Mouse (Mus musculus) olfactory bulb, adult 2 months (tissue): Measurements from ENCODE around the gene Olfr1291-ps1. TPM values are rescaled to one million over a fixed set of nuclear protein-coding genes. Genes with fewer than 3 reads are reported as not detected.

ENCODE experiments used
- H3K27ac ChIP-seq: fragments of 200-500 bp; 2 replicates; pipeline ENCODE4 v1.5.1; 2012; ENCODE audit warnings: low read depth, low read length; ENCODE audit not compliant: insufficient read depth
- H3K4me1 ChIP-seq: fragments of 200-500 bp; 2 replicates; pipeline ENCODE4 v1.6.1; 2012; ENCODE audit warnings: low read length; ENCODE audit not compliant: control insufficient read depth, insufficient read depth
- H3K4me3 ChIP-seq: fragments of 200-500 bp; 2 replicates; pipeline ENCODE4 v1.5.1; 2012; ENCODE audit warnings: mild to moderate bottlenecking, low read depth, low read length, moderate library complexity; ENCODE audit not compliant: insufficient read depth
- CTCF ChIP-seq: fragments of 200-500 bp; IDR thresholded peaks from 2 replicates; pipeline ENCODE4 v1.5.1; 2012; ENCODE audit warnings: low read depth, mild to moderate bottlenecking, low read length, moderate library complexity; ENCODE audit not compliant: insufficient read depth
- POLR2A ChIP-seq: fragments of 200-500 bp; IDR thresholded peaks from 2 replicates; pipeline ENCODE4 v1.6.1; 2012; ENCODE audit warnings: mild to moderate bottlenecking, low read depth, low read length, moderate library complexity; ENCODE audit not compliant: insufficient read depth
- WGBS: fragments of 180-500 bp; shearing (Covaris S2); methylation state at CpG from one replicate; pipeline ENCODE4 v1.1.7; 2018; 5-methylcytosine and 5-hydroxymethylcytosine counted together
- polyA plus RNA-seq: library from polyadenylated mRNA; stranded (reverse); fragments of >200 nt; gene quantifications from 2 replicates; pipeline ENCODE4 v1.2.4, GENCODE M21; 2012; ENCODE audit warnings: low replicate concordance; ENCODE audit not compliant: missing spikeins, insufficient read depth, insufficient read length

Gene Olfr1291-ps1
- polyA plus RNA-seq, result not detected in 2 replicates

DNA sequence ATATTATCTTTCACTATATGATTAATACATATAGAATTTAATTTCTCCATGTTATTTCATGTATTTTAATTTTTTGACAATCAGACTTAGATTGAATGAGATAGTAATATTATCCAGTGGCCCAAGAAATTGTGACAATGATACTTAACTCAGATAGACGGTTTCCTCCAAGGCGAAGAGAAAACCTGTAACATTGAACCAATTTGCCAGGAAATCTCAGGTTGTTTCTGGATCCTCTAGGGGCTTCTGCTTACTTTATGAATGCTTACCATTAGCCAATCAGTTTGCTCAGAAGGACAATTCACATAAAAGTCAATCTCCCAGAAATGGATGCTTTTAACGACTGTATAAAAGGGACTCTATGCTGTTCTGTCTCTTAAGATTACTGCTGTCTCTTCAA lies at the start of gene Olfr1291-ps1:
TSS of gene Olfr1291-ps1 (plus strand) at position 301 of the 400 bp plus-strand sequence.
- H3K4me3 ChIP-seq, result no peak within 1 kb of the TSS
- TF ChIP-seq CTCF, result no peak
- no peak for TF ChIP-seq POLR2A
- no peak within 1 kb of the TSS for H3K27ac ChIP-seq
- 93% methylated on average over 3 of the region's 3 CpGs for WGBS
- H3K4me1 ChIP-seq, result no peaks in the 10 kb centered on the region

DNA sequence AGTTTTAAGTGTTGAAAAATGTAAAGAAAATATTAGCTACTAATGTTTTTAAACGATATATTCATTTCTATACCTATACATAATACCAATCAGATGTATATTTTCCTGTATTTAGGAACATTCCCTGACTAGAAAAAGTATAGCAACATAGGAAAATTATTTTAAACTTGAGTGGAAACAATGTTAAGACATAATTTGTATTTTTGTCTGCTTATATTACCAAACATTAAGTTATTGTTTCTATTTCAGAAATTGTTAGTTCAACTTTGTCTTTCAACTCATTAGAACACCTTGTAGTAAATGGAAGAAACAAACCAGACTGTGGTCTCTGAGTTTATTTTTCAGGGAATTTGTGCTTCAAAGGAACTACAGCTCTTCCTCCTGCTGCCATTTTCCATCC lies 48.1 kb upstream of the Olfr1291-ps1 start, which contains the start of gene Olfr1287:
TSS of gene Olfr1287 (plus strand) at position 301 of the 400 bp plus-strand sequence.
- TF ChIP-seq POLR2A (no peak), CTCF (no peak)
- Histone ChIP-seq H3K4me3 (no peak within 1 kb of the TSS), H3K4me1 (no peaks in the 10 kb centered on the region), H3K27ac (no peak within 1 kb of the TSS)
- 68% methylated on average over 1 of the region's 1 CpGs for WGBS

DNA sequence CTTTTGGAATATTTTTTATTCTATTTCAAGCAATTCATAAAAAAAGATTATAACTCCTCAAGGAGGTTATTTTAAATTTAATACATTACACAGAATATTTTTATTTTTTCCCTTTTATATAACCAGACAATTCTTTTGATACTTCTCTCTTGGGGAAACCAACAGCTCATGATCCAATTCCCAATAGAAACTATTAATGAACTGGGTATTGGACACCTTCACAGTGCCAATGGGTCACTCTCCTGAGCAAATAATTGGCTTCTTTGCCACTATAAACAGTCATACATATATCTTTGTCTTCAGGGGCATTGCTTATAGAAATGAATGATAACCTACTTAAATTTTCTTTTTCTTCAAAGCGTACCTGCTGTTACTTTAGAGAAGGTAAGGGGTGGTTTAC lies 23.2 kb upstream of the Olfr1291-ps1 start, which contains the start of gene Olfr1288:
TSS of gene Olfr1288 (plus strand) at position 301 of the 400 bp plus-strand sequence.
- TF ChIP-seq POLR2A (no peak), CTCF (no peak)
- WGBS, result 98% methylated on average over 1 of the region's 1 CpGs
- no peak within 1 kb of the TSS for H3K27ac ChIP-seq
- H3K4me1 ChIP-seq, result no peaks in the 10 kb centered on the region
- no peak within 1 kb of the TSS for H3K4me3 ChIP-seq

DNA sequence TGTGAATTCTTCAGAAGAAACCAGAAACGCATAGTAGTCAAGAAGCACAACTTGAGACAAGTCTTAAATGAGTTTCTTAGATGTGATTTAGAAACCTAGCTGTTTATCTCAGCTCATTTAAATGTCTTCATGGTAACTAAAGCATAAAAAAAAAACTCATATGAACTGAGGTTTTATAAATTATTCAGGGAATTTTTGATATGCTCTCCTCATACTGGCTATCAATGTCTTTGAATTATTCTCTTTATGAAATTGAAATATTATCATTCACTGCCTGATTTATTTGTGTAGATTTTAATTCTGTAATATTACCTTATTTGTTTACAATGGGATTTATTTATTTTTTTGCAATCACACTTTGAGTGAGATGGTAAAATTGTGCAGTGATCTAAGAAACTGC lies 16.5 kb upstream of the Olfr1291-ps1 start, which contains the start of gene Olfr1289:
TSS of gene Olfr1289 (plus strand) at position 301 of the 400 bp plus-strand sequence.
- no peaks in the 10 kb centered on the region for H3K4me1 ChIP-seq
- WGBS, result 80% methylated on average over 1 of the region's 1 CpGs
- no peak within 1 kb of the TSS for H3K4me3 ChIP-seq
- no peak within 1 kb of the TSS for H3K27ac ChIP-seq
- no peak for TF ChIP-seq POLR2A
- no peak for TF ChIP-seq CTCF

DNA sequence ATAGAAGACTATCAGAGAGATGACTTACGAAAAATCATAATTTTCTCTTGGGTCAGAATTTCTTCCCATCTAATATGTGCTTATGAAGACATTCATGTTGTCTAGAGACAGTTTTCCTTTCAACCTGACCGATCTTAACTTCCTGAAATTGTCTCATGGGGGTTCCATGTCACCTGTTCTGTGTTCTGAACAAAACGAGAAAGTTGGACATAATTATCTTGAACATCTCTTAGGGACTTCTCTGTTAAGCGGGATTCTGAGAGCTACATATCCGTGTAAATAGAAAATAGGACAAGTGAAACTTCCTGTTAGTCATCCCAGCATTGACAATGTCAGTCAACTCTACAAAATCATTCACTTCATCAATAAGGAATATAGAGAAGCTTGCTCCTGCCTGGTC lies 3.3 kb upstream of the Olfr1291-ps1 start, which contains the start of gene Olfr1290:
TSS of gene Olfr1290 (minus strand) at position 101 of the 400 bp plus-strand sequence.
- Histone ChIP-seq H3K4me1 (no peaks in the 10 kb centered on the region), H3K27ac (no peak within 1 kb of the TSS), H3K4me3 (no peak within 1 kb of the TSS)
- 81% methylated on average over 5 of the region's 5 CpGs for WGBS
- no peak for TF ChIP-seq POLR2A
- TF ChIP-seq CTCF, result no peak

DNA sequence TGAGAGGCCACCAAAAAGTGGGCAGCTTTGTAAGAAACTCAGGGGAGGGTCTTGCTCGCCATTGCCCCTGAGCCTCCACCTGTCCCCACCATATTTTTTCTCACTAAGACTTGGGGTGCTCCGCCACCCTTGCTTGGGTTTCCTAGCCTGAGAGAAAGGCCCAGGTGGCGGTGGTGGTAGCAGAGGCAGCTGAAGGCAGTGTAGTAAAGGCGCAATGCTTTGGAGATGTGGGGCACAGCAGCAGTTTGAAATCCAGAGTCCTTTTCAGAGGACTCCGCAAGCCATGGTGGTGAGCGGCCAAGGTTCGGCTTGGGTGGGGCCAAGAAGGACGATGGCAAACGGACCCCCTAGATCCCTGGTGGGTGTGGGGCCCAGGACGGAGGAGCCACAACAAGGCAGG lies 20.5 kb downstream of the Olfr1291-ps1 start:
- H3K27ac ChIP-seq, result no peak overlapping the region
- H3K4me3 ChIP-seq, result no peak overlapping the region
- no peaks in the 10 kb centered on the region for H3K4me1 ChIP-seq
- TF ChIP-seq CTCF, result no peak
- no peak for TF ChIP-seq POLR2A
- WGBS, result 89% methylated on average over 10 of the region's 10 CpGs

DNA sequence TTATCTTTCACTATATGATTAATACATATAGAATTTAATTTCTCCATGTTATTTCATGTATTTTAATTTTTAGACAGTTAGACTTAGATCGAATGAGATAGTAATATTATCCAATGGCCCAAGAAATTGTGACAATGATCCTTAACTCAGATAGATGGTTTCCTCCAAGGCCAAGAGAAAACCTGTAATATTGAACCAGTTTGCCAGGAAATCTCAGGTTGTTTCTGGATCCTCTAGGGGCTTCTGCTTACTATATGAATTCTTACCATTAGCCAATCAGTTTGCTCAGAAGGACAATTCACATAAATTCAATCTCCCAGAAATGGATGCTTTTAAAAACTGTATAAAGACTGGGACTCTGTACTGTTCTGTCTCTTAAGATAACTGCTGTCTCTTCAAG lies 27.9 kb downstream of the Olfr1291-ps1 start, which contains the start of gene Olfr1293-ps:
TSS of gene Olfr1293-ps (plus strand) at position 301 of the 400 bp plus-strand sequence.
- 88% methylated on average over 1 of the region's 1 CpGs for WGBS
- no peak for TF ChIP-seq CTCF
- TF ChIP-seq POLR2A, result no peak
- no peaks in the 10 kb centered on the region for H3K4me1 ChIP-seq
- H3K4me3 ChIP-seq, result no peak within 1 kb of the TSS
- no peak within 1 kb of the TSS for H3K27ac ChIP-seq

DNA sequence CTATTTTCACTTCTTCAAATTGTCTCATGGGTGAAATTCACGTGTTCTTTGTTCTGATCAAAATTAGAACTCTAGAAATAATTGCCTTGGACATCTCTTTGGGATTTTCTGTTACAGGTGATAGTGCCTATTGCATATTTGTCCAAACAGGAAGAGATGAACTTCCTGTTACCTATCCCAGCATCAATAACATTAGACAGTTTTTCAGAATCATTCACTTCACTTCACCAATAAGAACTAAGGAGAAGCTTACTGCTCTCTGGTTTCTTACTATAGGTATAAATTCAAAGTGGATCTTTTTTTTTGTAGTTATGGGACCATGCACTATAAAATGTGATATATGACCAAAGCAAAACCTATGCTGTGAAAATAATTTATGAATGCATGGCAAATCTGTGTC lies 43.2 kb downstream of the Olfr1291-ps1 start, which contains the start of gene Olfr1294:
TSS of gene Olfr1294 (minus strand) at position 101 of the 400 bp plus-strand sequence.
- Histone ChIP-seq H3K4me1 (no peaks in the 10 kb centered on the region), H3K4me3 (no peak within 1 kb of the TSS), H3K27ac (no peak within 1 kb of the TSS)
- TF ChIP-seq CTCF, result no peak
- no peak for TF ChIP-seq POLR2A
- 51% methylated on average over 1 of the region's 1 CpGs for WGBS

Other genes with a start within 250 kb of the Olfr1291-ps1 start
- not detected in 2 replicates for gene Olfr1276, start 242.7 kb upstream of the Olfr1291-ps1 start, polyA plus RNA-seq
- not detected in 2 replicates for gene Olfr1277, start 223.1 kb upstream of the Olfr1291-ps1 start, polyA plus RNA-seq
- gene Olfr1278, start 207.0 kb upstream of the Olfr1291-ps1 start, polyA plus RNA-seq, result not detected in 2 replicates
- gene Olfr1279, start 196.5 kb upstream of the Olfr1291-ps1 start, polyA plus RNA-seq, result not detected in 2 replicates
- not detected in 2 replicates for gene Olfr1280, start 183.2 kb upstream of the Olfr1291-ps1 start, polyA plus RNA-seq
- not detected in 2 replicates for gene Olfr1281, start 170.7 kb upstream of the Olfr1291-ps1 start, polyA plus RNA-seq
- not detected in 2 replicates for gene Olfr1282, start 161.1 kb upstream of the Olfr1291-ps1 start, polyA plus RNA-seq
- not detected in 2 replicates for gene Olfr1283, start 130.4 kb upstream of the Olfr1291-ps1 start, polyA plus RNA-seq
- gene Olfr1284, start 121.7 kb upstream of the Olfr1291-ps1 start, polyA plus RNA-seq, result not detected in 2 replicates
- gene Olfr1286, start 74.1 kb upstream of the Olfr1291-ps1 start, polyA plus RNA-seq, result not detected in 2 replicates
- not detected in 2 replicates for gene Olfr1287, start 48.0 kb upstream of the Olfr1291-ps1 start, polyA plus RNA-seq
- gene Olfr1288, start 23.1 kb upstream of the Olfr1291-ps1 start, polyA plus RNA-seq, result not detected in 2 replicates
- not detected in 2 replicates for gene Olfr1289, start 16.4 kb upstream of the Olfr1291-ps1 start, polyA plus RNA-seq
- not detected in 2 replicates for gene Olfr1290, start 3.4 kb upstream of the Olfr1291-ps1 start, polyA plus RNA-seq
- not detected in 2 replicates for gene Olfr1293-ps, start 28.0 kb downstream of the Olfr1291-ps1 start, polyA plus RNA-seq
- gene Olfr1294, start 43.1 kb downstream of the Olfr1291-ps1 start, polyA plus RNA-seq, result not detected in 2 replicates
- gene Olfr1295, start 72.5 kb downstream of the Olfr1291-ps1 start, polyA plus RNA-seq, result not detected in 2 replicates
- gene Olfr1297, start 129.3 kb downstream of the Olfr1291-ps1 start, polyA plus RNA-seq, result not detected in 2 replicates
- gene Olfr1298, start 152.0 kb downstream of the Olfr1291-ps1 start, polyA plus RNA-seq, result not detected in 2 replicates
- gene Olfr1299, start 164.2 kb downstream of the Olfr1291-ps1 start, polyA plus RNA-seq, result not detected in 2 replicates